Mouse (Mus musculus) kidney, postnatal 14 days (tissue): Measurements from ENCODE around the gene Il9r.

Source experiments
- DNase-seq: peaks from one replicate; pipeline ENCODE4 v3.0.0; 2022; ENCODE audit warnings: mixed read lengths

The Il9r gene

GRCm38 (mm10) chr11:32157791-32158594 lies 42.1 kb downstream of the Il9r start:
- DNase-seq: no peak

GRCm38 (mm10) chr11:32156854-32157630 lies 43.0 kb downstream of the Il9r start:
- DNase-seq: no peak

- no peak for DNase-seq
These were observed 46.9 kb downstream of the Il9r start for GRCm38 (mm10) chr11:32153216-32153615.

GRCm38 (mm10) chr11:32152814-32153213 lies 47.3 kb downstream of the Il9r start:
- DNase-seq: no peak

- no peak for DNase-seq
These were observed 48.8 kb downstream of the Il9r start for GRCm38 (mm10) chr11:32151243-32151642.

- DNase-seq: no peak
These were observed 50.5 kb downstream of the Il9r start for GRCm38 (mm10) chr11:32149605-32150004.

- DNase-seq: no peak
These were observed 57.3 kb downstream of the Il9r start for GRCm38 (mm10) chr11:32142771-32143170.

GRCm38 (mm10) chr11:32141627-32142586 lies 58.2 kb downstream of the Il9r start:
- DNase-seq: no peak

- peak; percentile 69 for DNase-seq
These were observed 59.0 kb downstream of the Il9r start for GRCm38 (mm10) chr11:32141034-32141433.

GRCm38 (mm10) chr11:32139528-32139961 lies 60.5 kb downstream of the Il9r start:
- no peak for DNase-seq

GRCm38 (mm10) chr11:32138614-32138964 lies 61.5 kb downstream of the Il9r start:
- peak; percentile 55 for DNase-seq

GRCm38 (mm10) chr11:32137719-32138613 lies 62.1 kb downstream of the Il9r start:
- DNase-seq: peak; percentile 54
